Mouse (Mus musculus) embryo, embryonic 11.5 days (tissue): ENCODE measurements around the gene Gmpr.

Experiments
- DNase-seq: peaks from one replicate; pipeline ENCODE4 v3.0.0-alpha.2; 2012; ENCODE audit warnings: low read depth, low spot score

Gmpr gene

DNA sequence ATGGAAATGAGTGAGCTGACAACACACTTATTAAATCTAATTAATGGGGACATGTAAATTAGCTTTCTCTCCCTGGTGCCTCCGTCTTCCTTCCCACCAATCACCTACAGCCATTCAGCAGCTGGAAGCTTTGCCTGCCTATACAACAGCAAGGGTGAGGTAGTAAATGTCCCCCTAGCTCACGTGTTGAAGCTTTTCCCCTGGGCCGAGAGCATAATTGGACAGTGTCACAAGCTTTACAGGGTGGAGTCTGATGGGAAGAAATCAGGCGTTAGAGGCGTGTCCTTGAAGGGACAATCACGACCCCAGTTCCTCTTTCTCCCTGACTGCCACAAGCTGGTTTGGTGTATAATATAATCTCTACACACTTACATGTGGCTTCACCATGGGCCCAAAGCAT is 93.2 kb downstream of the Gmpr start:
- DNase-seq, result no peak
